Mouse (Mus musculus): ENCODE results near the gene Fzd4. TPM values are rescaled to one million over a fixed set of nuclear protein-coding genes. Genes with fewer than 3 reads are reported as not detected.

Gene Fzd4
- polyA plus RNA-seq, 1 experiment from 2014 or later, result 1.7 TPM

DNA sequence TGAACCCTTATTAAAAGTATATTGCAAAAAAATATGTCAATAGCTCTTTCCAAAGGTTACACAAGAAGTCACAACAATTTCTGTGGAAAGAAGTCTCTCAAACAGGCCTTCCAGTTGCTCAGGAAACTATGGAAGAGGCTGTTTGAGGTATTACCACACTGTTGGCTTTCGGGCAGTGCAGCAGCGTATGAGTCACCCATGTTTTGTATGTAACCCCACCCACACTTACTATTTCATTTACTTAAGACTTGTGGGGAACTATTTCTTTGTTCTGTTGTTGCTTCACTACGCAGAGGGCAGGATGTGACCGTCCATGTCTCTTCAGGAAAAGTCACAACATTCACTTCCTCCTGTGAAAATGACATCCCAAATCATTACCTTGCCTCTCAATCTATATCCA, 41.0 kb downstream of the Fzd4 start:
- no peak for ATAC-seq
- Histone ChIP-seq H3K4me1 (ENCODE audit: control insufficient read depth, insufficient read depth, low read length) (no peaks in the 10 kb centered on the region), H3K27ac (ENCODE audit: low read length) (no peak overlapping the region), H3K36me3 (ENCODE audit: control insufficient read depth, insufficient read depth, low read length) (no peaks in the 10 kb centered on the region), H3K4me2 (ENCODE audit: low read length) (no peak overlapping the region), H3K4me3 (ENCODE audit: low read depth, low read length) (no peak overlapping the region), H3K9me3 (replicated peaks; ENCODE audit: control insufficient read depth, low read length, poor library complexity, severe bottlenecking) (no peaks in the 10 kb centered on the region), H3K27me3 (ENCODE audit: control insufficient read depth, insufficient read depth, low read depth, low read length) (no peaks in the 10 kb centered on the region), H3K9ac (ENCODE audit: low read depth, low read length) (no peak overlapping the region)
- WGBS, result 93% methylated on average over 4 of the region's 4 CpGs

GRCm38 (mm10) chr7:89450312-89450711, 46.2 kb downstream of the Fzd4 start:
- no peak overlapping the region for H3K4me2 ChIP-seq (ENCODE audit: low read length)
- no peaks in the 10 kb centered on the region for H3K27me3 ChIP-seq (ENCODE audit: control insufficient read depth, insufficient read depth, low read depth, low read length)
- no peaks in the 10 kb centered on the region for H3K36me3 ChIP-seq (ENCODE audit: control insufficient read depth, insufficient read depth, low read length)
- H3K9ac ChIP-seq (ENCODE audit: low read depth, low read length), result no peak overlapping the region
- H3K4me3 ChIP-seq (ENCODE audit: low read depth, low read length), result no peak overlapping the region
- 69% methylated on average over 2 of the region's 2 CpGs for WGBS
- no peak overlapping the region for H3K27ac ChIP-seq (ENCODE audit: low read length)
- no peaks in the 10 kb centered on the region for H3K4me1 ChIP-seq (ENCODE audit: control insufficient read depth, insufficient read depth, low read length)
- no peaks in the 10 kb centered on the region for H3K9me3 ChIP-seq (replicated peaks; ENCODE audit: control insufficient read depth, low read length, poor library complexity, severe bottlenecking)
- ATAC-seq, result no peak

GRCm38 (mm10) chr7:89456380-89457076, 52.4 kb downstream of the Fzd4 start:
- no peaks in the 10 kb centered on the region for H3K4me1 ChIP-seq (ENCODE audit: control insufficient read depth, insufficient read depth, low read length)
- no peaks in the 10 kb centered on the region for H3K36me3 ChIP-seq (ENCODE audit: control insufficient read depth, insufficient read depth, low read length)
- H3K4me3 ChIP-seq (ENCODE audit: low read depth, low read length), result no peak overlapping the region
- H3K4me2 ChIP-seq (ENCODE audit: low read length), result no peak overlapping the region
- no peak for ATAC-seq
- H3K27ac ChIP-seq (ENCODE audit: low read length), result no peak overlapping the region
- no peaks in the 10 kb centered on the region for H3K9me3 ChIP-seq (replicated peaks; ENCODE audit: control insufficient read depth, low read length, poor library complexity, severe bottlenecking)
- H3K9ac ChIP-seq (ENCODE audit: low read depth, low read length), result no peak overlapping the region
- 54% methylated on average over 7 of the region's 7 CpGs for WGBS
- no peaks in the 10 kb centered on the region for H3K27me3 ChIP-seq (ENCODE audit: control insufficient read depth, insufficient read depth, low read depth, low read length)

DNA sequence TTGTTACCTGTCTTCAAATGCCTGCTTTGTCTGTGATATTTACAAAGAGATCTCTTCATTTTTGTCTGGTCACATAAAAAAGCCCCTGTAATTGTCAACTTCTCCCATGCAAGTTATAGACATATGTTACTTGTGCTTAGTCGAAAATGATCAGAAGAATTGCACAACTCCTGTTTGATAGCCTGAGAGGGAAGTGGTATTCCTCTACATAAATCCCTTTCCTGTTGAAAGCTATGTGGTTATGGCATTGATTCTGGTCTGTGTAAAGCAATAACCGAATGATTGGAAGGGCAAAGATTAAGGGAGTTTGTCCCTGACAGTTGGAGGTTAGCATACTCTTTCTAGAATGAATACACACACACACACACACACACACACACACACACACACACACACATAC, 55.5 kb downstream of the Fzd4 start:
- H3K4me1 ChIP-seq (ENCODE audit: control insufficient read depth, insufficient read depth, low read length), result no peaks in the 10 kb centered on the region
- H3K36me3 ChIP-seq (ENCODE audit: control insufficient read depth, insufficient read depth, low read length), result no peaks in the 10 kb centered on the region
- no peaks in the 10 kb centered on the region for H3K27me3 ChIP-seq (ENCODE audit: control insufficient read depth, insufficient read depth, low read depth, low read length)
- no peak overlapping the region for H3K4me2 ChIP-seq (ENCODE audit: low read length)
- H3K4me3 ChIP-seq (ENCODE audit: low read depth, low read length), result no peak overlapping the region
- WGBS, result 85% methylated on average over 2 of the region's 2 CpGs
- ATAC-seq, result no peak
- no peak overlapping the region for H3K27ac ChIP-seq (ENCODE audit: low read length)
- no peak overlapping the region for H3K9ac ChIP-seq (ENCODE audit: low read depth, low read length)
- H3K9me3 ChIP-seq (replicated peaks; ENCODE audit: control insufficient read depth, low read length, poor library complexity, severe bottlenecking), result no peaks in the 10 kb centered on the region

GRCm38 (mm10) chr7:89460911-89461310, 56.8 kb downstream of the Fzd4 start:
- H3K4me2 ChIP-seq (ENCODE audit: low read length), result no peak overlapping the region
- H3K27ac ChIP-seq (ENCODE audit: low read length), result no peak overlapping the region
- H3K27me3 ChIP-seq (ENCODE audit: control insufficient read depth, insufficient read depth, low read depth, low read length), result no peaks in the 10 kb centered on the region
- H3K4me1 ChIP-seq (ENCODE audit: control insufficient read depth, insufficient read depth, low read length), result no peaks in the 10 kb centered on the region
- H3K9me3 ChIP-seq (replicated peaks; ENCODE audit: control insufficient read depth, low read length, poor library complexity, severe bottlenecking), result no peaks in the 10 kb centered on the region
- no peak for ATAC-seq
- H3K4me3 ChIP-seq (ENCODE audit: low read depth, low read length), result no peak overlapping the region
- H3K9ac ChIP-seq (ENCODE audit: low read depth, low read length), result no peak overlapping the region
- H3K36me3 ChIP-seq (ENCODE audit: control insufficient read depth, insufficient read depth, low read length), result no peaks in the 10 kb centered on the region

- H3K9me3 ChIP-seq (replicated peaks; ENCODE audit: control insufficient read depth, low read length, poor library complexity, severe bottlenecking), result no peaks in the 10 kb centered on the region
- H3K4me2 ChIP-seq (ENCODE audit: low read length), result no peak overlapping the region
- no peak for ATAC-seq
- no peaks in the 10 kb centered on the region for H3K4me1 ChIP-seq (ENCODE audit: control insufficient read depth, insufficient read depth, low read length)
- no peaks in the 10 kb centered on the region for H3K36me3 ChIP-seq (ENCODE audit: control insufficient read depth, insufficient read depth, low read length)
- 57% methylated on average over 3 of the region's 3 CpGs for WGBS
- no peak overlapping the region for H3K9ac ChIP-seq (ENCODE audit: low read depth, low read length)
- H3K27ac ChIP-seq (ENCODE audit: low read length), result no peak overlapping the region
- no peak overlapping the region for H3K4me3 ChIP-seq (ENCODE audit: low read depth, low read length)
- H3K27me3 ChIP-seq (ENCODE audit: control insufficient read depth, insufficient read depth, low read depth, low read length), result no peaks in the 10 kb centered on the region
Measured at GRCm38 (mm10) chr7:89461351-89461750, 57.2 kb downstream of the Fzd4 start.

Other genes with a start within 250 kb of the Fzd4 start
- 26.9 and 28.8 TPM in 2 replicates for gene Tmem135, start 133 bp upstream of the Fzd4 start, polyA plus RNA-seq (2015; fragmentation: Nextera tagmentation; extraction: Ambion mirVana)
- gene Prss23, start 122.8 kb downstream of the Fzd4 start, polyA plus RNA-seq (2015; fragmentation: Nextera tagmentation; extraction: Ambion mirVana), result 9.0 and 10.2 TPM in 2 replicates
- 10.1 and 13.8 TPM in 2 replicates for gene Me3, start 228.0 kb downstream of the Fzd4 start, polyA plus RNA-seq (2015; fragmentation: Nextera tagmentation; extraction: Ambion mirVana)

Measured in midbrain, embryonic 16.5 days (tissue).